Mouse (Mus musculus) small intestine, adult 2 months (tissue): ENCODE measurements around the gene Tmem144.

Experiments used
- CTCF ChIP-seq: fragments of 200-500 bp; IDR thresholded peaks from 2 replicates; pipeline ENCODE4 v1.5.1; 2012; ENCODE audit warnings: low read depth, mild to moderate bottlenecking, control low read depth, inconsistent platforms, low read length, moderate library complexity, mixed read lengths; ENCODE audit not compliant: insufficient replicate concordance, insufficient read length; ENCODE audit errors: extremely low read depth
- POLR2A ChIP-seq: fragments of 200-500 bp; IDR thresholded peaks from 2 replicates; pipeline ENCODE4 v1.6.1; 2012; ENCODE audit warnings: low read depth, mild to moderate bottlenecking, control low read depth, inconsistent platforms, low read length, moderate library complexity

DNA sequence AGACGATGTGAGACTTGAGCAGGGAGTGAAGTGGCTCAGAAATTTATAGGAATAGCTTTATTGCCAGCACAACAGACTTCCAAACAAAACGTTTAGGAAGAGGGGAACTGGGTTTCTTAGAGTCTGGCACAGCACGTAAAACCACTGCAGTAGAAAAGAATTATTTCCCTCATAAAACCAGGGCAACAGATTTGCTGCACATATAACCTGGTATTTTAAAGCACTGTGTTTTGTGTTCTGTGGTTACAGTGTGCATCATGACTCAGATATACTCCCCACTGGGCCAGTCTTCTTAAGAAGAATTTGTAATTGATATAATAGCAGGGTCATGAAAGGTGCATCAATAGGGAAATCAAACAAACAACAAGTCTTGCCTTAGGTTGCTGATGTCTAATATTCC, 62.2 kb downstream of the Tmem144 start:
- TF ChIP-seq CTCF (no peak), POLR2A (no peak)
